Mouse (Mus musculus) embryonic stem cell, embryonic (primary cell): ENCODE measurements around the gene Med26.

Source experiments
- CTCF ChIA-PET, 4 experiments: fragments of 300-600 bp in 2 of 4; fragments of 350-600 bp in 2 of 4; sonication (Branson Sonifier 250); formaldehyde crosslinking; loops; one replicate each; lab custom pipeline; 2022; ENCODE audit warnings: inconsistent platforms in 2 of 4; lab: Charles Lee
- POLR2A ChIA-PET, 4 experiments: fragments of 300-600 bp in 2 of 4; fragments of 350-600 bp in 2 of 4; sonication (Branson Sonifier 250); formaldehyde crosslinking; loops; one replicate each; lab custom pipeline; 2022; ENCODE audit warnings: antibody characterized with exemption in 4 of 4, inconsistent platforms in 1 of 4; lab: Charles Lee

Gene Med26

GRCm38 (mm10) chr8:72507505-72507904 lies 40.6 kb downstream of the Med26 start:
- CTCF ChIA-PET = no interaction called here
- POLR2A ChIA-PET = interaction anchor here in 3 of 4 experiments (0.7 to 14.4 kb wide), 9 partner anchors 10 to 76 kb away, joined by 3 to 114 read pairs (median 3); partner anchors contain the start of gene Slc35e1 (in 1 of the 3)

- ChIA-PET POLR2A (interaction anchor here in 3 of 4 experiments (0.5 to 14.4 kb wide), 11 partner anchors 8 to 360 kb away, joined by 3 to 114 read pairs (median 3); partner anchors contain the start of genes Slc35e1 (in 2 of the 3) and Smim7 (in 1 of the 3)), CTCF (interaction anchor here in 2 of 4 experiments (0.6 to 1.0 kb wide), 3 partner anchors 9 to 29 kb away, joined by 3 to 4 read pairs (median 3); no protein-coding TSS in a partner anchor)
Measured at GRCm38 (mm10) chr8:72504637-72505314, 43.3 kb downstream of the Med26 start.

DNA sequence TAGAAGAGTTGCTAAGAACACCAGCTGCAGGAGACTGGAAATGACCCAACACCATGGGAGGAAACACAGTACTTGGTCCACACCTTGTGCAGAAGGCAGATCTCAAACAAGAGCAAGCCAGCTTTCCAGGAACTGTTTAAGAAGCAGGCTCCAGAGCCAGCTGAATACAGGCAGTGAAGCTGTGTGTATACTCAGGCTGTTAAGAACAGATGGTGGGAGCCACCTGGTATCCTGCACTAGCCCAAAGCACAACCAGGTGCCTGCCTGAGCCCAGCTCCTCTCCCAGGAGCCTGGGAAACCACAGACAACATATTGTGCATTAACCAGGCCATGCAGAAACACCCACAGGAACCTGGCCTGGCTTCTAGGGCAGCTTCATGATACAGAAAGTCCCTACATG lies 43.9 kb downstream of the Med26 start:
- CTCF ChIA-PET = interaction anchor here in 2 of 4 experiments (0.5 to 0.9 kb wide), 3 partner anchors 8 to 243 kb away, joined by 3 to 9 read pairs (median 4); no protein-coding TSS in a partner anchor
- POLR2A ChIA-PET = interaction anchor here in 2 of 4 experiments (1.0 to 14.4 kb wide), 7 partner anchors 8 to 27 kb away, joined by 3 to 114 read pairs (median 5); partner anchors contain the start of gene Slc35e1 (in 2 of the 2)

DNA sequence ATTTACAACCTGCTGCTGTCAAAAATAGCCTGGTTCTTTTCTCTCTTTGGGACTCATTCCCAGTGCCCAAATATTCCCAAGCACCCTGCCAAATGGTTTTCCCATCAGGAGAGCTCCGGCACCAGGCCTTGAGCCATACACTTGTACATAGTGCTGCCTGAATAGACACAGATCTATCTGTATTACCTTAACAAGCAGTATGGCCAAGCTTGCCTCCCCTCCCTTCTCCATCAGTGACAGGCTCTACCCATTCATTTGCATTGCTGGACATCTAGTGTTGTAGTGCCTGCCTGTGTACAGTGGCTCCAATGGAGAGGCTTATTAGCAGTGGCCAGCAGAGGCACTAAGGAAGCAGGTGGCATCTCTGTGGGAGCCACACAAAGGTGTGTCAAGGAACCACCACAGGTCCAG lies 47.5 kb downstream of the Med26 start:
- POLR2A ChIA-PET = interaction anchor here in 3 of 4 experiments (0.6 to 8.3 kb wide), 17 partner anchors 8 to 71 kb away, joined by 3 to 114 read pairs (median 4); partner anchors contain the start of genes Smim7 (in 1 of the 3) and Tmem38a (in 1 of the 3)
- CTCF ChIA-PET = interaction anchor here in 2 of 4 experiments (0.6 to 1.1 kb wide), 3 partner anchors 11 to 39 kb away, joined by 3 to 5 read pairs (median 4); no protein-coding TSS in a partner anchor

DNA sequence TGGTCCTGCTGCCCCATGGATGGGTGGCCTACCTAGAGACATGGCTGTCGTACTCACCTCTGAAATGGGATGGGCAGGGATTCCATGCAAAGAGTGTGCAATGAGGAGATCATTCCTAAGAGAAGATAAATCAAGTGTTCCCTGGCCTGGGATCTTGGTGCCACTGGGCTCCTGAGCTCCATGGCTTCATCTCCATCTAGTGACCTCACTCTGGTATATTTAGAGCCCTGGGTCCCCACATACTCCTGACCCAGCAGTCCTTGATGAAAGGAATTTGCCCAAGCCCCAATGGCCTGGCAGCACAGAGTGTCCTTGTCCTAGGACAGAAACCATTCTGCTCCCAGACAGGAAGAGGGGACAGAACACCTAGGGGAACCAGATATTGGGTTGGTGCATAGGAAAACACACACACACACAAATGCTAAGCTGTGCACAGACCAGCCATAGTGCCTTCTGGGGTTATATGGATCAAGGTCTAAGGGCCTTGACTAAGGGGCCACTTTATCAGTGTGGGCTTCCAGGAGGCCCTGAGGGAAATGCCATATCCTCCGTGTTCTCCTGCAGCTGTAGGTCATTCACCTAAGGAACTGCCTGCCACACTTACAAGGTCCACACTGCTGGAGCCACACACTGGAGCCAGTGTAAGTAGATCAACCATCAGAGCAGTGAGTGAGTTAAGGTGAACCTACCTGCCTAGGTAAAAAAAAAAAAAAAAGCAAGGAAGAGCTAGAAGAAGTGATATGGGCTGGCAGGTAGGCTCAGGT lies 48.4 kb downstream of the Med26 start:
- POLR2A ChIA-PET = interaction anchor here in 3 of 4 experiments (0.6 to 8.3 kb wide), 21 partner anchors 9 to 259 kb away, joined by 3 to 114 read pairs (median 3); partner anchors contain the start of genes Smim7 (in 2 of the 3) and Tmem38a (in 1 of the 3)
- CTCF ChIA-PET = interaction anchor here in 3 of 4 experiments (0.5 to 1.1 kb wide), 4 partner anchors 12 to 160 kb away, joined by 3 to 5 read pairs (median 4); no protein-coding TSS in a partner anchor

DNA sequence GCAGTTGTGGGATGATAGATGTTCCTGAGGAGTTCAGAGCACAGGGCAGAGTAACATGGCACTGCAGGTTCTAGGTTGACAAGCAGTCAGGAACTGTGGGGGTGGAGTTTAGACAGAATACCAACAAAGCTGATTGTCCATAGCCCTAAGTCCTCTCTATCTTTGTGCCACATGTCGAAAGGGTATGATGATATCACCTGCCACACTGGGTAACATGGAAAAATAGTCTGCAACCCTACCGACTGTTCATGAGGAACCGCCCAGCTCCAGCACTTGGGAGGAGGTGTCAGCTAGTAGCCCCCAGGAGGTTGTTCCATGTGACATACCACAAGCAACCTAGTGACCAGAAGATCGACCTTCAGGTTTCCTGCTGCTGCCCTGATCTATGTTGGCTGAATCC lies 49.5 kb downstream of the Med26 start:
- ChIA-PET POLR2A (interaction anchor here in 3 of 4 experiments (0.6 to 8.3 kb wide), 19 partner anchors 9 to 258 kb away, joined by 3 to 114 read pairs (median 4); partner anchors contain the start of gene Smim7 (in 1 of the 3)), CTCF (interaction anchor here in 1 of 4 experiments (1.0 kb wide), 1 partner anchor 41 kb away, joined by 5 read pairs; no protein-coding TSS in a partner anchor)

GRCm38 (mm10) chr8:72497911-72498310 lies 50.2 kb downstream of the Med26 start:
- CTCF ChIA-PET = no interaction called here
- POLR2A ChIA-PET = interaction anchor here in 3 of 4 experiments (0.6 to 8.3 kb wide), 23 partner anchors 8 to 158 kb away, joined by 3 to 114 read pairs (median 3); partner anchors contain the start of gene Smim7 (in 1 of the 3)

GRCm38 (mm10) chr8:72496217-72496616 lies 51.9 kb downstream of the Med26 start:
- POLR2A ChIA-PET = interaction anchor here in 3 of 4 experiments (0.8 to 8.3 kb wide), 36 partner anchors 8 to 233 kb away, joined by 3 to 114 read pairs (median 4); partner anchors contain the start of genes Cherp (in 2 of the 3), Med26 (in 2 of the 3), Klf2 (in 1 of the 3) and Smim7 (in 1 of the 3)
- CTCF ChIA-PET = interaction anchor here (0.5 to 1.6 kb wide), 11 partner anchors 8 to 319 kb away, joined by 3 to 8 read pairs (median 3); no protein-coding TSS in a partner anchor

- ChIA-PET CTCF (interaction anchor here (0.8 to 1.6 kb wide), 9 partner anchors 9 to 44 kb away, joined by 3 to 8 read pairs (median 3); no protein-coding TSS in a partner anchor), POLR2A (interaction anchor here in 3 of 4 experiments (0.7 to 8.3 kb wide), 35 partner anchors 9 to 232 kb away, joined by 3 to 114 read pairs (median 4); partner anchors contain the start of genes Cherp (in 2 of the 3), Med26 (in 2 of the 3), Smim7 (in 1 of the 3) and Tmem38a (in 1 of the 3))
Measured at GRCm38 (mm10) chr8:72495411-72496111, 52.5 kb downstream of the Med26 start.

DNA sequence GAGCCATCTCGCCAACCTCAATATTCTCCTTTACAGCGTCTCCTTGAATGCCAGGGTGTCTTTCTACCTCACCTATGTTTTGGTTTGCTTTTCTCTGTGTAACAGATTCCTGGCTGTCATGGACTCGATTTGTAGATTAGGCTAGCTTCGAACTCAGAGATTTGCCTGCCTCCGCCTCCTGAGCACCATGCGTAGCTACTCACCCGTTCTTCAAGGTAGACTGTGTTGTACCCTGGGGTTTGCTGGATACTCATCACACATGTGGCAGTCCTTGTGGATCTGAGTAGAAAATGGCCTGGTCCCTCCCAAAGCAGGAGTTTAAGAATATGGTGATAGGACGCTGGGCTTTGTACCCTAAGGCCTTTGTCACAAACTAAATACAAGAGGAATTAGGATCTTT lies 54.7 kb downstream of the Med26 start:
- POLR2A ChIA-PET = interaction anchor here in 2 of 4 experiments (0.6 to 8.3 kb wide), 24 partner anchors 9 to 159 kb away, joined by 3 to 114 read pairs (median 3); partner anchors contain the start of genes Med26 (in 2 of the 2) and Smim7 (in 1 of the 2)

DNA sequence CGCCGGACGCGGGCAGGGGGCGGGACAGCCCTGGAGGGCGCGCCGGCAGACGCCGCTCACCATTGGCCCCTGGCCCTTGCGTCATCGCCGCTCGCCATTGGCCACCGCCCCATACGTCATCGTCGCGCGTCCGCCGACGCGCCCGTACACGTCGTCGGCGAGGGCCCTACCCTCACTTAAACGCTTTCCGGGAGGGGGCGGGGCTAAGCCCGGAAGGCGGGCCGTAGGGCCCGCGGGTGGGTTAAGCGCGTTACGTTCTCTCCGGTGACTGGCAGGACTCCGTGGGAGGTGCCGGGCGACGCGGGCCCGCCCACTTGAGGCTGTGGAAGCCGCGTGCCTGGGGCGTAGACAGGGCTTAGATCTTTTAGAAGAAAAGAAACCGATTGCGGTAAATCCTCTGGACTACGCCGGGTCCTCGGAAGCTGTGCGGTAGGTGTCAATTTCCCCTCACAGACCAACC lies 55.4 kb downstream of the Med26 start:
- ChIA-PET CTCF (interaction anchor here in 1 of 4 experiments (1.1 kb wide), 1 partner anchor 96 kb away, joined by 3 read pairs; no protein-coding TSS in a partner anchor), POLR2A (interaction anchor here in 2 of 4 experiments (0.6 to 8.3 kb wide), 16 partner anchors 12 to 158 kb away, joined by 3 to 114 read pairs (median 3); partner anchors contain the start of gene Med26 (in 1 of the 2))

More for the DNA sequence above, 54.7 kb downstream of the Med26 start:
- CTCF ChIA-PET = interaction anchor here in 1 of 4 experiments (1.1 kb wide), 1 partner anchor 96 kb away, joined by 3 read pairs; no protein-coding TSS in a partner anchor

DNA sequence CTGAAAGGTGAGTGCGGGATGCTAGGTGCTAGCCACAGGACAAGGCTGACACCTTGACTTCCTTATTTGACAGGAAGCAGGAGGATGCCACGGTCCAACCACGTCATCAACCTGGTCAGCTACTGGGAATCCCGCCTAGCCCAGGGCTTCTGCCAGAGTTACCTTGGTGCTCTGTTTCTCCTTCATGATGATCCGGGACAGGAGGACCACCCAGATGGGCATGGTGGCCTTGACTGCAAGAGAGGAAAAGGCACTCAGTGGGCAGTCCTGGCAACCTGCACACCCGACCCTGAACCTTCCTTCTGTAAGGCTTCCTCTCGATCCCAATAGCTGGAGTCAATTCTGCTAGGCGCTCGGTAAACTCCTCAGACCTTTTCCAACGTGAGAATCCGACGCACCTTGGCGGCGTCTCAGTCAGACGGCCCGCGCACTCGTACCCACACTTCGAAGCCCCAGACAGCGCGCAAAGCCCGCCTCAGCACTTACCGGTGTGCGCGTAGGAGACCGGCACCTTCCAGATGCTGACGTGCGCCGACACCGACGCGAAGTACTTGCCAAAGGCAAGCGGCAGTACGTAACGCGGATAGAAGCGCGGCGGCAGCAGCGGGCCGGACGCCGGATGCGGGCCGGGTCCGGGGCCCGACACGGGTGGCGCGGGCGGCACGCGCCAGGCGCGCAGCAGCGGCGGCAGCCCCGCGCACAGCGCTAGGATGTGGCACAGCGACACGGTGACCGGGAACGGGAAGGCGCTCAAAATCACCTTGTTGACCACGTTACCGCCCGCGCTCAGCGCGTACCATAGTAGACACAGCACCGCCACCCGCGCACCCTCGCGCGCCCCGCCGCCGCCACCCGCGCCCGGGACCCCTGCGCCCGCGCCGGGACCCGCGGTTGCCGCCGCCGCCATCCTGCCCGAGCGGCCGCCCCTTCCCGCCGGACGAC lies 56.1 kb downstream of the Med26 start, which contains the start of gene Slc35e1:
Gene Slc35e1 (minus strand): TSS at position 935 of the 942 bp plus-strand sequence.
- POLR2A ChIA-PET = interaction anchor here in 2 of 4 experiments (1.0 to 8.3 kb wide), 8 partner anchors 11 to 25 kb away, joined by 3 to 114 read pairs (median 4); partner anchors contain the start of gene Cherp (in 1 of the 2)
- CTCF ChIA-PET = no interaction called here

- ChIA-PET CTCF (no interaction called here), POLR2A (interaction anchor here in 3 of 4 experiments (0.7 to 1.8 kb wide), 9 partner anchors 10 to 236 kb away, joined by 3 to 5 read pairs (median 3); partner anchors contain the start of gene Cherp (in 1 of the 3))
Measured at GRCm38 (mm10) chr8:72491017-72491416, 57.1 kb downstream of the Med26 start.

DNA sequence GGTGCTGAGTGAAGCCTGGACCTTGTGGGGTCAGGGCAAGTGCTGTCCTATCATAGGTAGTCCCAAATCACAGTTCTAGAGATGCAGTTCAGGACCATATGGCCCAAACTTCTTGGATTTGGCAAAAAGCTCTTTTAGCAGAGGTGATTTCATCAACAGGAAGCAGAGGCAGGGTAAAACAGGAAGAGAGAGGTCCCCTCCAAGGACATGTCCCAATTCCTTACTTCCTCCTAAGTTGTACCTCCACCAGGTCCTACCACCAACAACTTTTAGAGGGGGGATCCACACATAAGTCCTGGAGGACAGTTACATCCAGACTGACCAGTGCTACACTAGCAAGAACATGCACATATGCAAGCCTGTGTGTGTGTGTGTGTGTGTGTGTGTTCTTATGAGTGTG lies 61.1 kb downstream of the Med26 start:
- POLR2A ChIA-PET = interaction anchor here in 3 of 4 experiments (0.6 to 3.1 kb wide), 11 partner anchors 9 to 917 kb away, joined by 3 to 24 read pairs (median 4); partner anchors contain the start of gene Cherp (in 1 of the 3)
- CTCF ChIA-PET = interaction anchor here in 1 of 4 experiments (0.8 kb wide), 1 partner anchor 32 kb away, joined by 3 read pairs; no protein-coding TSS in a partner anchor
